Mouse (Mus musculus): ENCODE measurements around the gene Gstt2. TPM values are rescaled to one million over a fixed set of nuclear protein-coding genes. Genes with fewer than 3 reads are reported as not detected.

Gene Gstt2
- 29.6 and 31.3 TPM in 2 replicates for polyA plus RNA-seq (2012; rRNA removed)

GRCm38 (mm10) chr10:75837248-75837759 lies at the start of gene Gstt2:
Gene Gstt2 (minus strand): TSS chr10:75837424.

GRCm38 (mm10) chr10:75859786-75860470 lies 22.7 kb upstream of the Gstt2 start, which contains the start of gene Mif:
Gene Mif (minus strand): TSS chr10:75860240.

GRCm38 (mm10) chr10:75822443-75822842 lies 14.8 kb downstream of the Gstt2 start, which contains the start of gene Gstt4:
Gene Gstt4 (minus strand): TSS chr10:75822543.

GRCm38 (mm10) chr10:75798176-75798696 lies 39.0 kb downstream of the Gstt2 start, which contains the start of gene Gstt1:
Gene Gstt1 (minus strand): TSS chr10:75798584.

Other genes starting within 250 kb of the Gstt2 start
- 0.52 TPM in 2 replicates for gene Ggt5, start 248.1 kb downstream of the Gstt2 start, polyA plus RNA-seq (2012; rRNA removed)
- gene Susd2, start 193.4 kb downstream of the Gstt2 start, polyA plus RNA-seq (2012; rRNA removed): 0.94 and 1.1 TPM in 2 replicates
- gene Cabin1, start 73.1 kb downstream of the Gstt2 start, polyA plus RNA-seq (2012; rRNA removed): 8.7 and 12.0 TPM in 2 replicates
- 96.1 and 120 TPM in 2 replicates for gene Ddt, start 64.0 kb downstream of the Gstt2 start, polyA plus RNA-seq (2012; rRNA removed)
- 0.09 TPM in 1 of 2 replicates, not detected in the other for gene Gm20441, start 56.5 kb downstream of the Gstt2 start, polyA plus RNA-seq (2012; rRNA removed)
- 3.8 and 5.9 TPM in 2 replicates for gene Gstt3, start 56.0 kb downstream of the Gstt2 start, polyA plus RNA-seq (2012; rRNA removed)
- gene Gstt1, start 38.8 kb downstream of the Gstt2 start, polyA plus RNA-seq (2012; rRNA removed): 55.5 and 69.9 TPM in 2 replicates
- gene Gstt4, start 14.9 kb downstream of the Gstt2 start, polyA plus RNA-seq (2012; rRNA removed): 0.03 TPM in 1 of 2 replicates, not detected in the other
- gene Mif, start 22.8 kb upstream of the Gstt2 start, polyA plus RNA-seq (2012; rRNA removed): 763 and 777 TPM in 2 replicates
- gene Derl3, start 56.0 kb upstream of the Gstt2 start, polyA plus RNA-seq (2012; rRNA removed): 0.25 and 0.42 TPM in 2 replicates
- 25.7 and 31.4 TPM in 2 replicates for gene Smarcb1, start 84.2 kb upstream of the Gstt2 start, polyA plus RNA-seq (2012; rRNA removed)
- gene Chchd10, start 95.7 kb upstream of the Gstt2 start, polyA plus RNA-seq (2012; rRNA removed): 47.5 and 59.7 TPM in 2 replicates
- 1.3 and 1.8 TPM in 2 replicates for gene Mmp11, start 99.1 kb upstream of the Gstt2 start, polyA plus RNA-seq (2012; rRNA removed)
- 20.8 and 25.9 TPM in 2 replicates for gene Gm867, start 103.2 kb upstream of the Gstt2 start, polyA plus RNA-seq (2012; rRNA removed)
- gene Vpreb3, start 105.6 kb upstream of the Gstt2 start, polyA plus RNA-seq (2012; rRNA removed): 0.52 and 1.2 TPM in 2 replicates
- gene Gm5134, start 117.1 kb upstream of the Gstt2 start, polyA plus RNA-seq (2012; rRNA removed): 0.03 and 0.05 TPM in 2 replicates
- 7.5 and 8.2 TPM in 2 replicates for gene Zfp280b, start 195.2 kb upstream of the Gstt2 start, polyA plus RNA-seq (2012; rRNA removed)